Mouse (Mus musculus) myocyte (in vitro differentiated cells): ENCODE measurements around the gene Strada. TPM values are rescaled to one million over a fixed set of nuclear protein-coding genes. Genes with fewer than 3 reads are reported as not detected.

Experiments used
- H3K27me3 ChIP-seq: one replicate; pipeline ENCODE4 v1.6.1; 2011; ENCODE audit not compliant: control insufficient read depth, insufficient read depth, insufficient read length
- H3K36me3 ChIP-seq: one replicate; pipeline ENCODE4 v1.6.1; 2011; ENCODE audit not compliant: control insufficient read depth, insufficient read depth
- H3K4me2 ChIP-seq: one replicate; pipeline ENCODE4 v1.6.1; 2011; ENCODE audit warnings: low read depth, control low read depth
- H3K4me3 ChIP-seq: one replicate; pipeline ENCODE4 v1.5.1; 2011; ENCODE audit warnings: mild to moderate bottlenecking, control low read depth, moderate library complexity
- H3K79me2 ChIP-seq: one replicate; pipeline ENCODE4 v1.6.1; 2011; ENCODE audit not compliant: control insufficient read depth, insufficient read depth
- H3ac ChIP-seq: one replicate; pipeline ENCODE4 v1.6.1; 2011; ENCODE audit not compliant: control insufficient read depth, insufficient read length
- CEBPB ChIP-seq: IDR thresholded peaks from 2 replicates; pipeline ENCODE4 v1.6.1; 2011; ENCODE audit warnings: mild to moderate bottlenecking, moderate library complexity; ENCODE audit not compliant: poor library complexity, insufficient read depth, severe bottlenecking
- E2F4 ChIP-seq: IDR thresholded peaks from one replicate; pipeline ENCODE4 v1.6.1; 2011; ENCODE audit warnings: mild to moderate bottlenecking, control low read depth, moderate library complexity; ENCODE audit not compliant: insufficient read depth
- MAX ChIP-seq: IDR thresholded peaks from one replicate; pipeline ENCODE4 v1.6.1; 2011; ENCODE audit warnings: low read depth, mild to moderate bottlenecking, control low read depth
- MYOD1 ChIP-seq, 3 experiments: IDR thresholded peaks; one replicate each; pipeline ENCODE4 v1.6.1; 2011; ENCODE audit warnings: control low read depth in 2 of 3, low read depth in 2 of 3, mild to moderate bottlenecking in 2 of 3, moderate library complexity in 1 of 3; ENCODE audit not compliant: insufficient read length in 2 of 3, control insufficient read depth in 1 of 3
- MYOG ChIP-seq, 3 experiments: IDR thresholded peaks; one replicate each; pipeline ENCODE4 v1.6.1; 2011; ENCODE audit warnings: control low read depth in 2 of 3, low read depth in 2 of 3, mild to moderate bottlenecking in 2 of 3; ENCODE audit not compliant: insufficient read length in 2 of 3, control insufficient read depth in 1 of 3, insufficient read depth in 1 of 3
- POLR2A ChIP-seq: IDR thresholded peaks from one replicate; pipeline ENCODE4 v1.6.1; 2011; ENCODE audit warnings: low read depth, mild to moderate bottlenecking, control low read depth, moderate library complexity; ENCODE audit not compliant: insufficient read length
- POLR2AphosphoS2 ChIP-seq: IDR thresholded peaks from one replicate; pipeline ENCODE4 v1.6.1; 2011; ENCODE audit warnings: low read depth, control low read depth; ENCODE audit not compliant: insufficient read length
- REST ChIP-seq: IDR thresholded peaks from one replicate; pipeline ENCODE4 v1.6.1; 2011; ENCODE audit warnings: mild to moderate bottlenecking, control low read depth, moderate library complexity; ENCODE audit not compliant: insufficient read depth, insufficient read length
- SRF ChIP-seq: IDR thresholded peaks from one replicate; pipeline ENCODE4 v1.6.1; 2011; ENCODE audit warnings: low read depth; ENCODE audit not compliant: control insufficient read depth, insufficient read length
- TCF12 ChIP-seq: IDR thresholded peaks from one replicate; pipeline ENCODE4 v1.6.1; 2011; ENCODE audit warnings: mild to moderate bottlenecking, control low read depth; ENCODE audit not compliant: poor library complexity, insufficient read depth, severe bottlenecking
- TCF3 ChIP-seq: IDR thresholded peaks from one replicate; pipeline ENCODE4 v1.6.1; 2011; ENCODE audit warnings: low read depth, control low read depth; ENCODE audit not compliant: insufficient read length
- USF1 ChIP-seq: IDR thresholded peaks from one replicate; pipeline ENCODE4 v1.6.1; 2011; ENCODE audit warnings: low read depth, mild to moderate bottlenecking, control low read depth, moderate library complexity
- polyA plus RNA-seq: library from polyadenylated mRNA; unstranded; fragments of >200 nt; fragmentation: generic; extraction: Trizol; gene quantifications from one replicate; pipeline ENCODE4 v1.2.1, GENCODE M21; 2012; ENCODE audit warnings: missing spikeins

The Strada gene
- polyA plus RNA-seq, 1 experiment = 25.9 TPM

- Histone ChIP-seq H3ac (peak within 1 kb of the TSS; percentile 67), H3K36me3 (no peaks in the 10 kb centered on the region), H3K27me3 (no peaks in the 10 kb centered on the region), H3K79me2 (no peaks in the 10 kb centered on the region), H3K4me3 (peak within 1 kb of the TSS; percentile 51), H3K4me2 (peak within 1 kb of the TSS; percentile 94)
- TF ChIP-seq REST (no peak), MYOG (IDR thresholded peaks at IDR 0.05; ENCODE audit: control insufficient read depth in 1 of 3, insufficient read depth in 1 of 3, insufficient read length in 2 of 3, low read depth in 2 of 3) (peak in 1 of 3 experiments; percentile 67), MYOD1 (IDR thresholded peaks at IDR 0.05; ENCODE audit: control insufficient read depth in 1 of 3, insufficient read length in 2 of 3, low read depth in 2 of 3) (peak in 2 of 3 experiments; percentile 74 to 75)
These were observed 40.9 kb downstream of the Strada start, which contains the start of the genes Gm10840 and Limd2 for GRCm38 (mm10) chr11:106160841-106161721. Gm10840 (plus strand) TSS chr11:106160850. Limd2 (minus strand) TSS chr11:106160860.

- no peaks in the 10 kb centered on the region for H3K36me3 ChIP-seq
- H3K4me2 ChIP-seq = peak overlapping the region; percentile 94
- H3K27me3 ChIP-seq = no peaks in the 10 kb centered on the region
- H3K4me3 ChIP-seq = peak overlapping the region; percentile 51
- H3ac ChIP-seq = peak overlapping the region; percentile 67
- H3K79me2 ChIP-seq = no peaks in the 10 kb centered on the region
- TF ChIP-seq POLR2AphosphoS2 (peak; percentile 71), TCF12 (no peak), REST (no peak), POLR2A (peak; percentile 77), USF1 (no peak), MYOG (IDR thresholded peaks at IDR 0.05; ENCODE audit: control insufficient read depth in 1 of 3, insufficient read depth in 1 of 3, insufficient read length in 2 of 3, low read depth in 2 of 3) (no peak), E2F4 (no peak), MYOD1 (IDR thresholded peaks at IDR 0.05; ENCODE audit: control insufficient read depth in 1 of 3, insufficient read length in 2 of 3, low read depth in 2 of 3) (peak in 1 of 3 experiments; percentile 2), TCF3 (no peak), MAX (no peak), SRF (no peak), CEBPB (no peak)
These were observed 41.8 kb downstream of the Strada start for GRCm38 (mm10) chr11:106159921-106160840.

DNA sequence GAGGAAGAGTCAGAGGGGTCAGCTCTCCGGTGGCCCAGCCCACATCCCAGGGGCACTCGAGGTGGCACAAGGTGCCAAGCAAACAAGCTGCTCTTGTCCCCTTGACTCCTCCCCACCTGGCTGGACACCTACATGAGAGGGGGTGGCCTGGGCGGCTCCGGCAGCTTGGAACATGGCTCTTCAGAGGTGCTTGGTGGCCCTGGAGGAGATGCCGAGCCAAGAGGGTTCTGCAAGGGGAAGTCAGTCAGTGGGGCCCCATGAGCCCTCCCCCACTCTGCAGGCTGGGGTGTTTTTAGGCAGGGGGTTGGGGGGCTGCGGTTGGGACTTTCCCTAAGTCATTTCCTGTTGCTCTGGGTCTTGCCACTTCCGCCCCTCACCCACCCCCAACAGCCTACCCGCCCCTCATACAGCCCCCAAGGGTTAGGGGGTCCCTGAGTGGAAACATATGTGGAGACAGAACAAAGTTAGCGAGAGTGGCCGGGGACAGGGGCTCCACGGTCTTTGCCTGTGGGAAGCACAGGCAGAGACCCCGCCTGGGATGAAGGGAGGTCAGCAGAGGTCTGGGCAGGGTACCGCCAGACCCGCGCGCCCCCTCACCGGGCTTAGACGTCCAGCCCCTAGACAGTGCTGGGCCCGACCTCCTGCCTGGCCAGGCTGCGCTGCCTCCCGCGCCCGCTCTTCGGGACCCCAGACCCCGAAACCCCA lies 42.6 kb downstream of the Strada start:
- H3K36me3 ChIP-seq = no peaks in the 10 kb centered on the region
- H3K4me2 ChIP-seq = peak overlapping the region; percentile 63
- H3K4me3 ChIP-seq = peak overlapping the region; percentile 51
- H3K79me2 ChIP-seq = no peaks in the 10 kb centered on the region
- peak overlapping the region; percentile 67 for H3ac ChIP-seq
- TF ChIP-seq SRF (no peak), POLR2A (peak; percentile 12), POLR2AphosphoS2 (peak; percentile 63)
- no peaks in the 10 kb centered on the region for H3K27me3 ChIP-seq

DNA sequence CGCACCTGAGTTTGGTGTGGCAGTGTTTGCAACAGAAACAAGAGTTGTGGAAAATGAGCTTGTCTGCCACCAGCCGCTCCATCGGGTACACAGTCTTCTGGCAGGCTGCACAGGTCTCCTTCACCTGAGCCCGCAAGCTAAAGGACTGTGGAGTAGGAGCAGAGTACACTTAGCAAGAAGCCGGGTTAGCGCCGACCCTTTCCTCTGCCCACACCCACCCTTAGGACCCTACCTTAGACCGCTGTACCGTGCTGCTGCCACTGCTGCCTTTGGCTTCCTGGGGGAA lies 43.1 kb downstream of the Strada start:
- Histone ChIP-seq H3K36me3 (no peaks in the 10 kb centered on the region), H3K4me3 (peak overlapping the region; percentile 51), H3K4me2 (peak overlapping the region; percentile 63), H3K79me2 (no peaks in the 10 kb centered on the region), H3ac (no peak overlapping the region), H3K27me3 (no peaks in the 10 kb centered on the region)
- TF ChIP-seq MYOD1 (IDR thresholded peaks at IDR 0.05; ENCODE audit: control insufficient read depth in 1 of 3, insufficient read length in 2 of 3, low read depth in 2 of 3) (no peak), TCF12 (no peak), MAX (no peak)
